In genomic region chr5:10414019-10414418, GRCm38 (mm10) we compare ENCODE assay signal across 16 mouse cellular contexts.
"Had no signal": no experiment of that assay in that cellular context is flagged by ENCODE, and none has a peak within 500 bp of the region (broad histone marks: within the 10 kb centered on the region; RNA-seq: fewer than 3 reads in every experiment).

No protein-coding gene starts in this region.

- H3K27ac ChIP-seq: neural tube, embryonic 12.5 days; neural tube, embryonic 13.5 days; neural tube, embryonic 15.5 days; stomach, embryonic 15.5 days; stomach, postnatal 0 days had no signal

- H3K27me3 ChIP-seq: neural tube, embryonic 12.5 days; neural tube, embryonic 13.5 days; neural tube, embryonic 15.5 days; stomach, embryonic 15.5 days had no signal

- H3K4me1 ChIP-seq: neural tube, embryonic 12.5 days; neural tube, embryonic 13.5 days; neural tube, embryonic 15.5 days; stomach, embryonic 15.5 days had no signal

- H3K36me3 ChIP-seq: neural tube, embryonic 12.5 days; neural tube, embryonic 13.5 days; neural tube, embryonic 15.5 days; stomach, embryonic 15.5 days had no signal

- DNase-seq: right cerebral cortex, adult 18-20 months; right cerebral cortex, postnatal 14 days; right cerebral cortex, postnatal 25 days; right cerebral cortex, postnatal 4 days; spleen, adult 18-20 months; thymus, adult 18-20 months; thymus, adult 2 months; thymus, postnatal 14 days; thymus, postnatal 25 days; thymus, postnatal 36 days; thymus, postnatal 4 days had no signal

- H3K9me3 ChIP-seq: neural tube, embryonic 12.5 days; neural tube, embryonic 13.5 days; neural tube, embryonic 15.5 days; stomach, embryonic 15.5 days had no signal

- H3K4me3 ChIP-seq: neural tube, embryonic 12.5 days; neural tube, embryonic 13.5 days; neural tube, embryonic 15.5 days; stomach, embryonic 15.5 days had no signal
